Comparison of ENCODE assay signal across 22 mouse cellular contexts in the genomic region with DNA sequence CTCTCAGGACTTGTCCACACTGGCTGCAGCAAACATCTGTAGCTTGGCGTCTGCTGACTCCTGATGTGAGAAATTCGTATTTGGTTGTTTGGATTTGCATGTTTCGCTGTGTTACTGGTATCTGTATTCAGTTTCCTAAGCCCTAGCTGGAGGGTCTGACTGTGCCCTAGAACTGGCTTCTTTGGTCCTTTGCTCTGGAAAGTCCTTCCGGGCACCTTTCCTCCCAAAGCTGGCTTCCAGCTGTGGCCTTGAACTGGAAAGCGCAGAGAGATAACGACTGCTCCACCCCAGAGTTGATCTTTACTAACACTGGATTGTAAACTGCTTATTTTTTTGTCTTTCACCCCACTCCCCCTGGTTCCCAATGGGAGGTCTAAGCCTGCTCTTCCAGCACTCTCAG. TPM values are rescaled to one million over a fixed set of nuclear protein-coding genes. Genes with fewer than 3 reads are reported as not detected.
"Had no signal": no experiment of that assay in that cellular context is flagged by ENCODE, and none has a peak within 500 bp of the region (broad histone marks: within the 10 kb centered on the region; RNA-seq: fewer than 3 reads in every experiment).

No protein-coding gene starts in this region.

- DNase-seq: kidney, adult 9 months; kidney, postnatal 10 days; kidney, postnatal 4 days; left cerebral cortex, postnatal 4 days; lung, postnatal 14 days; right cerebral cortex, postnatal 14 days; thymus, adult 18-20 months; thymus, postnatal 25 days had no signal

- H3K4me3 ChIP-seq: layer of hippocampus, adult 2 months; limb, embryonic 13.5 days; liver, embryonic 12.5 days; lung, embryonic 15.5 days; megakaryocyte, embryonic 14.5 days; midbrain, embryonic 12.5 days had no signal

- H3K36me3 ChIP-seq: limb, embryonic 13.5 days; liver, embryonic 12.5 days; lung, embryonic 15.5 days; midbrain, embryonic 12.5 days had no signal

- H3K9me3 ChIP-seq: limb, embryonic 13.5 days; liver, embryonic 12.5 days; lung, embryonic 15.5 days; midbrain, embryonic 12.5 days had no signal

- H3K27ac ChIP-seq: layer of hippocampus, adult 2 months; limb, embryonic 13.5 days; liver, embryonic 12.5 days; lung, embryonic 15.5 days; macrophage; midbrain, embryonic 12.5 days had no signal

RNA-seq across cellular contexts. Expression of a gene that starts 1.9 kb away (rescaled TPM):
- polyA plus RNA-seq: intestine, postnatal 0 days; liver, embryonic 12.5 days; liver, embryonic 16.5 days; lung, embryonic 15.5 days; macrophage; midbrain, embryonic 12.5 days; midbrain, postnatal 0 days; small intestine, adult 2 months; stomach, embryonic 16.5 days; urinary bladder, adult 2 months had no signal

RNA-seq across cellular contexts. Expression of a gene that starts 3.4 kb away (rescaled TPM):
- polyA plus RNA-seq: limb, embryonic 13.5 days; macrophage; midbrain, embryonic 12.5 days; small intestine, adult 2 months had no signal

RNA-seq across cellular contexts. Expression of a gene that starts 31.2 kb away (rescaled TPM):
- polyA plus RNA-seq: intestine, postnatal 0 days; limb, embryonic 13.5 days; liver, embryonic 12.5 days; liver, embryonic 16.5 days; lung, embryonic 15.5 days; macrophage; midbrain, embryonic 12.5 days; midbrain, postnatal 0 days; neural tube, embryonic 14.5 days; small intestine, adult 2 months; stomach, embryonic 16.5 days; urinary bladder, adult 2 months had no signal

RNA-seq across cellular contexts. Expression of a gene that starts 42.5 kb away (rescaled TPM):
- polyA plus RNA-seq: limb, embryonic 13.5 days; macrophage; midbrain, embryonic 12.5 days; midbrain, postnatal 0 days; neural tube, embryonic 14.5 days had no signal
